Mouse (Mus musculus) embryonic facial prominence, embryonic 14.5 days (tissue): ENCODE results near the gene Tecpr2. TPM values are rescaled to one million over a fixed set of nuclear protein-coding genes. Genes with fewer than 3 reads are reported as not detected.

Experiments used
- ATAC-seq: fragments of 200-750 bp; cut with Nextera tagmentation; 2 replicates; pipeline ENCODE4 v1.8.0; 2017; ENCODE audit warnings: low read depth, moderate number of reproducible peaks, moderate TSS enrichment
- DNase-seq: peaks from one replicate; pipeline ENCODE4 v3.0.0-alpha.2; 2015; ENCODE audit warnings: low spot score
- H3K27ac ChIP-seq: fragments of 300-500 bp; sonication (generic); replicated peaks from 2 replicates; pipeline ENCODE4 v1.5.1; 2014; ENCODE audit warnings: low read depth, mild to moderate bottlenecking, low read length, moderate library complexity
- H3K27me3 ChIP-seq: fragments of 300-500 bp; sonication (generic); replicated peaks from 2 replicates; pipeline ENCODE4 v1.6.1; 2014; ENCODE audit warnings: low read length; ENCODE audit not compliant: control insufficient read depth, insufficient read depth
- H3K36me3 ChIP-seq: fragments of 300-500 bp; sonication (generic); 2 replicates; pipeline ENCODE4 v1.6.1; 2014; ENCODE audit warnings: low read length, mixed read lengths; ENCODE audit not compliant: control insufficient read depth, insufficient read depth
- H3K4me1 ChIP-seq: fragments of 300-500 bp; sonication (generic); 2 replicates; pipeline ENCODE4 v1.6.1; 2014; ENCODE audit warnings: antibody characterized with exemption, low read length; ENCODE audit not compliant: control insufficient read depth, insufficient read depth
- H3K4me2 ChIP-seq: fragments of 300-500 bp; sonication (generic); 2 replicates; pipeline ENCODE4 v1.6.1; 2014; ENCODE audit warnings: low read depth, mild to moderate bottlenecking, low read length, moderate library complexity, mixed read lengths
- H3K4me3 ChIP-seq: fragments of 300-500 bp; sonication (generic); 2 replicates; pipeline ENCODE4 v1.5.1; 2014; ENCODE audit warnings: low read depth, mild to moderate bottlenecking, low read length
- H3K9ac ChIP-seq: fragments of 300-500 bp; sonication (generic); 2 replicates; pipeline ENCODE4 v1.6.1; 2014; ENCODE audit warnings: low read depth, mild to moderate bottlenecking, low read length, moderate library complexity, mixed read lengths
- H3K9me3 ChIP-seq: fragments of 300-500 bp; sonication (generic); 2 replicates; pipeline ENCODE4 v1.6.1; 2016; ENCODE audit warnings: low read length; ENCODE audit not compliant: control insufficient read depth
- WGBS: fragments of 180-500 bp; shearing (Covaris S2); extraction: QIAGEN DNeasy Blood & Tissue Kit; methylation state at CpG from one replicate; pipeline ENCODE4 v1.1.7; 2014; 5-methylcytosine and 5-hydroxymethylcytosine counted together
- polyA plus RNA-seq: library from polyadenylated mRNA; unstranded; fragments of >200 nt; fragmentation: Nextera tagmentation; extraction: Ambion mirVana; gene quantifications from 2 replicates; pipeline ENCODE4 v1.2.1, GENCODE M21; 2014

The Tecpr2 gene
- polyA plus RNA-seq, 1 experiment from 2014 or later: 4.3 TPM

DNA sequence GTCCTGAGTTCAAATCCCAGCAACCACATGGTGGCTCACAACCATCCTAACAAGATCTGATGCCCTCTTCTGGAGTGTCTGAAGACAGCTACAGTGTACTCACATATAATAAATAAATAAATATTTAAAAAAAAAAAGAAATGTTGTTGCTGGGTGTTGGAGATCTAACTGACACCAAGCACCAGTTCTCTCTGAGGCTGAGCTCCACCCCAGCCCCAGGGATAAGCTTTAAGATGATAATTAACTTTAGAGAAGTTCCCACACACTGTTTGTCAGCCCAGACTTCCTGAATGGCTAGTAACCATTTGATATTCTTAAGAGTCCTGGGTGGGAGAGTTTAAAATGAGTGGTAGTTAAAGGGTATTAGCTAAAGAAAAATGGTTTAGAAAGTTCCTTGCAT lies 28.8 kb upstream of the Tecpr2 start:
- Histone ChIP-seq H3K27ac (no peak overlapping the region), H3K9me3 (no peaks in the 10 kb centered on the region), H3K9ac (no peak overlapping the region), H3K4me3 (no peak overlapping the region), H3K4me2 (no peak overlapping the region), H3K36me3 (peaks cover 61% of the 10 kb centered on the region), H3K4me1 (no peaks in the 10 kb centered on the region), H3K27me3 (no peaks in the 10 kb centered on the region)
- ATAC-seq: no peak
- DNase-seq: no peak

GRCm38 (mm10) chr12:110861256-110861655 lies 27.8 kb upstream of the Tecpr2 start:
- H3K27me3 ChIP-seq: no peaks in the 10 kb centered on the region
- no peak for ATAC-seq

GRCm38 (mm10) chr12:110864008-110864407 lies 25.1 kb upstream of the Tecpr2 start:
- Histone ChIP-seq H3K4me1 (no peaks in the 10 kb centered on the region), H3K4me2 (no peak overlapping the region), H3K9ac (no peak overlapping the region), H3K36me3 (peaks cover 77% of the 10 kb centered on the region), H3K27ac (no peak overlapping the region), H3K4me3 (no peak overlapping the region), H3K9me3 (no peaks in the 10 kb centered on the region), H3K27me3 (no peaks in the 10 kb centered on the region)
- ATAC-seq (no peak), DNase-seq (no peak)
- WGBS: 93% methylated on average over 6 of the region's 6 CpGs

More at GRCm38 (mm10) chr12:110861256-110861655, 27.8 kb upstream of the Tecpr2 start:
- Histone ChIP-seq H3K36me3 (peaks cover 61% of the 10 kb centered on the region), H3K4me1 (no peaks in the 10 kb centered on the region), H3K9me3 (no peaks in the 10 kb centered on the region), H3K4me2 (no peak overlapping the region), H3K9ac (no peak overlapping the region), H3K27ac (no peak overlapping the region), H3K4me3 (no peak overlapping the region)
- WGBS: 72% methylated on average over 7 of the region's 7 CpGs
- DNase-seq: no peak

DNA sequence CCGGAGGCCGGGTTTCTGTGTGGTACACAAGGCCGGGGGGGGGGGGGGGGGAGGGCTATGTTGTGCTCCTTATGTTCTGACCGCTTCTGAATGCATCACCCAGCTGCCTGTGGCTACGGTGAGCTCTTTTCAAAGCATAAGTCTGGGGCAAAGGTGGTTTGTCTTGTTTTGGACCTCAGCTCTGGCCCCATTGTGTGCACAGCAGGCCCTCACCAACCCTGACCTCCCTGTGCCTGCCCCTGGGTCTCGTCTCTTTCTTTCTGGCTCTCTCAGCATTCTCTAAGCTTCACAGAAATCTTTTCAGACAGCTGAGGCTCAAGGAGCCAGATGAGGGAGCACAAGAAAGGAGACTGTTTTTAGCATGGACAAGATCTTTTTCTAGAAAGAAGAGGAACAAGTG lies 23.5 kb upstream of the Tecpr2 start:
- Histone ChIP-seq H3K36me3 (peaks cover 79% of the 10 kb centered on the region), H3K4me3 (no peak overlapping the region), H3K27me3 (no peaks in the 10 kb centered on the region), H3K9ac (no peak overlapping the region), H3K9me3 (no peaks in the 10 kb centered on the region), H3K27ac (no peak overlapping the region), H3K4me1 (no peaks in the 10 kb centered on the region), H3K4me2 (no peak overlapping the region)
- ATAC-seq (no peak), DNase-seq (no peak)
- WGBS: 66% methylated on average over 6 of the region's 6 CpGs

- Histone ChIP-seq H3K27ac (no peak overlapping the region), H3K36me3 (peaks cover 79% of the 10 kb centered on the region), H3K9ac (no peak overlapping the region), H3K27me3 (no peaks in the 10 kb centered on the region), H3K9me3 (no peaks in the 10 kb centered on the region), H3K4me3 (no peak overlapping the region), H3K4me1 (no peaks in the 10 kb centered on the region), H3K4me2 (no peak overlapping the region)
- DNase-seq (no peak), ATAC-seq (no peak)
- WGBS: 81% methylated on average over 10 of the region's 10 CpGs
Measured at GRCm38 (mm10) chr12:110865989-110866388, 23.1 kb upstream of the Tecpr2 start.

DNA sequence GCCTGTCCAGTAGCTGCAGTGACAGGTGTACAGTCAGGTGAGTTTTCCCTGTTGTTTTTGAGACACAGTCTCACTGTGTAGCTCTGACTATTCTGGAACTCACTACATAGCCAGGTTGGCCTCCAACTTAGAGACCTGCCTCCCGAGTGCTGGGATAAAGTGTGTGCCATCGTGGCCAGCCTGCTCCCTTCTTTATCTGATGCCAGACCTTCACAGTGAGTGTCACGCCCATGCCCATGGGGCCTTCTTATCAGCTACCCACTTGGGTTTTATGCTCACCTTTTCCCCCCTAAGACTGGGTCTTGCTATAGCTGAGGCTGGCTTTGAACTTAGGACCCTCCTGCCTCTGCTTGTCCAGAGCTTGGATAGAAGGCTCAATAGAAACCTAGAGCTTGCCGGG lies 19.0 kb upstream of the Tecpr2 start:
- WGBS: 87% methylated on average over 4 of the region's 4 CpGs
- no peak overlapping the region for H3K27ac ChIP-seq
- H3K27me3 ChIP-seq: no peaks in the 10 kb centered on the region
- H3K4me2 ChIP-seq: no peak overlapping the region
- no peak overlapping the region for H3K4me3 ChIP-seq
- H3K9ac ChIP-seq: no peak overlapping the region
- DNase-seq (no peak), ATAC-seq (no peak)
- no peaks in the 10 kb centered on the region for H3K9me3 ChIP-seq
- H3K36me3 ChIP-seq: peaks cover 91% of the 10 kb centered on the region
- no peaks in the 10 kb centered on the region for H3K4me1 ChIP-seq

DNA sequence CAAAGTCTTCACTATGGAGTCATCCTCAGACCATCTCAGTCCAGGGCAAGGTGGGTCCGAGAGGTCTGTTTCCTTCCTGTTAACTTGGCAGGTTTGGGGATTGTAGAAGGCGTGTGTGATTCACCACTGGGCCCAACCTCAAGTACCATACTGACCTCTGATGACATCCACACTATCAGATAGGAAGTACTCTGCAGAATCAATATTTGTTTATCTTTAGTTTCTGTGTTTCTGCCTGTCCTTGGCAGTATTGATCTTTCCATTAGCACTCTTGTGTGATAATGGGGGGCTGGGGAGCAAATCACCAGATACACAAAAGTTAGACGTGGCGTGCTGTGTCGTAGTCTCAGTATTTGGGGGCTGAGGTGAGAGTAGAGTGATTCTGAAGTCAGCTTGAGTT lies 17.8 kb upstream of the Tecpr2 start:
- no peaks in the 10 kb centered on the region for H3K4me1 ChIP-seq
- no peak overlapping the region for H3K27ac ChIP-seq
- H3K4me2 ChIP-seq: no peak overlapping the region
- no peak overlapping the region for H3K9ac ChIP-seq
- no peak overlapping the region for H3K4me3 ChIP-seq
- H3K9me3 ChIP-seq: no peaks in the 10 kb centered on the region
- H3K36me3 ChIP-seq: peaks cover 92% of the 10 kb centered on the region
- WGBS: 97% methylated on average over 5 of the region's 5 CpGs
- DNase-seq (no peak), ATAC-seq (no peak)
- no peaks in the 10 kb centered on the region for H3K27me3 ChIP-seq

DNA sequence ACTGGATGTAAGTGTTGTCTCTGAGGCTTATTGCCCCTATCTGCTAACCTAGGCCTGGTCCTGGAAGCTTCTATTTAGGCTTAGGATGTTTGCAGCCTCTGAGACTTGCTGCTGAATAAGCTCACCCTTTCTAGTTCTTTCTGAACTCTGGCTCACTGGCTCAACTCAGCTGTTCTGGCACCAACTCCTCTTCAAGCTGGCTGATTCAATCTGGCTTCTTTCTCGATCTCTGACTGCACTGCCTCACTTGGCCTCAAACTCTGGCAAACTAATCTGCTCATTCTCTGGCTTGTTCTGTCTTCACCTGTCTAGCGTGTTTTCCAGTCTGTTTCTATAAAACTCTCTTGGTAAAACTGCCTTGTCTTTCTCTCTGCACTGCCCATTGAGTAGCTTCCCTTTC lies 13.7 kb upstream of the Tecpr2 start:
- Histone ChIP-seq H3K9me3 (no peaks in the 10 kb centered on the region), H3K9ac (no peak overlapping the region), H3K27ac (no peak overlapping the region), H3K36me3 (peaks cover 89% of the 10 kb centered on the region), H3K4me3 (no peak overlapping the region), H3K4me2 (no peak overlapping the region), H3K4me1 (no peaks in the 10 kb centered on the region), H3K27me3 (no peaks in the 10 kb centered on the region)
- 89% methylated on average over 2 of the region's 2 CpGs for WGBS
- DNase-seq (no peak), ATAC-seq (no peak)

DNA sequence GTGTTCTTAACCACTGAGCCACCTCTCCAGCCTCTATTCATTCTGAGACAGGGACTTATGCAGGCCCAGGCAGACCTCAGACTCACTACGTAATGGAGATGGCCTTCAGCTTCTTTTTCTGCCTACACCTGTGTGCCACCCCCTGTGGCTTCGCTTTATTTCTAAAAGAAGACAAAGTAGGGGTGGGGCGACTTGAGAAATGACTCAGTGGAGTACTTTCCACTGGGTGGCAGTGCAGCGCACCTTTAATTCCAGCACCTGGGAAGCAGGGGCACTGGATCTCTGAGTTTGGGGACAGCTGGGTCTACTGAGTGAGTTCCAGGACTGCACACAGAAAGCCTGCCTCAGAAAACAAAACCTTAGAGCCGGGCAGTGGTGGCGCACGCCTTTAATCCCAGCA lies 6.8 kb upstream of the Tecpr2 start:
- DNase-seq (no peak), ATAC-seq (no peak)
- no peaks in the 10 kb centered on the region for H3K9me3 ChIP-seq
- H3K9ac ChIP-seq: no peak overlapping the region
- no peak overlapping the region for H3K4me3 ChIP-seq
- H3K4me2 ChIP-seq: no peak overlapping the region
- peaks cover 58% of the 10 kb centered on the region for H3K36me3 ChIP-seq
- H3K27me3 ChIP-seq: no peaks in the 10 kb centered on the region
- 87% methylated on average over 7 of the region's 7 CpGs for whole genome bisulfite sequencing
- no peak overlapping the region for H3K27ac ChIP-seq
- no peaks in the 10 kb centered on the region for H3K4me1 ChIP-seq
